8 mouse cellular contexts compared by ENCODE assay signal in genomic region chr1:167337463-167338095, GRCm38 (mm10). TPM values are rescaled to one million over a fixed set of nuclear protein-coding genes. Genes with fewer than 3 reads are reported as not detected.
DNase-seq lines count a peak whose midpoint lies in the region; ATAC-seq lines count a peak whose summit lies in the region.

No protein-coding gene starts in this region.

- DNase-seq in 3T3-L1 (ENCODE audit: low read depth, low spot score): peak; percentile 97
- peak; percentile 66 to 80 for DNase-seq in gastrocnemius, postnatal 36 days
- peak; percentile 91 for DNase-seq in kidney, postnatal 10 days
- peak; percentile 70 for DNase-seq in testis, postnatal 14 days (ENCODE audit: low spot score)

- no peak overlapping the region for H3K27ac ChIP-seq in liver, embryonic 16.5 days (ENCODE audit: low read length)

- peak; percentile 86 for ATAC-seq in activated CD4-positive, CD25-positive, alpha-beta regulatory T cell, adult 4 months
- peak; percentile 63 for ATAC-seq in common myeloid progenitor, adult 5-6 weeks (replicated peaks; ENCODE audit: low read depth, poor library complexity, severe bottlenecking)
- ATAC-seq in liver, embryonic 16.5 days (ENCODE audit: low read depth): peak; percentile 39; the same call in 1 of the 2 replicates
- ATAC-seq in neutrophil, adult 5-6 weeks (ENCODE audit: extremely low read depth, insufficient number of reproducible peaks, low FRiP score, poor library complexity, severe bottlenecking): peak; percentile 82

- intact Hi-C loops in gastrocnemius, postnatal 36 days (cut with DNase I): loop anchor here (1.0 kb wide), 1 partner anchor 118 kb away; no protein-coding TSS in a partner anchor

- peaks cover 10% of the 10 kb centered on the region for H3K4me1 ChIP-seq in liver, embryonic 16.5 days (ENCODE audit: control insufficient read depth, low read depth, low read length)

- 11% methylated on average over 12 of the region's 12 CpGs for WGBS in liver, embryonic 16.5 days (ENCODE audit: insufficient replicate concordance)

- no peak overlapping the region for H3K4me3 ChIP-seq in liver, embryonic 16.5 days (ENCODE audit: low read depth, low read length)

- H3K9me3 ChIP-seq in liver, embryonic 16.5 days (replicated peaks; ENCODE audit: control insufficient read depth, low read length): no peaks in the 10 kb centered on the region

- H3K27me3 ChIP-seq in liver, embryonic 16.5 days (ENCODE audit: control insufficient read depth, insufficient read depth, low read depth, low read length): no peaks in the 10 kb centered on the region

- H3K36me3 ChIP-seq in liver, embryonic 16.5 days (ENCODE audit: control insufficient read depth, insufficient read depth): peaks cover 2% of the 10 kb centered on the region

- no peak overlapping the region for H3K9ac ChIP-seq in liver, embryonic 16.5 days (ENCODE audit: low read depth, low read length)

- no peak overlapping the region for H3K4me2 ChIP-seq in liver, embryonic 16.5 days (ENCODE audit: low read depth, low read length)

RNA-seq across cellular contexts. Expression of gene Aldh9a1, which starts 12.2 kb away (rescaled TPM):
- polyA plus RNA-seq in activated CD4-positive, CD25-positive, alpha-beta regulatory T cell, adult 4 months (2017; shearing (Covaris generic)): 10 to 100 TPM; 44.8 to 45.7 TPM
- total RNA-seq in common myeloid progenitor, adult 5-6 weeks (2017): 41.5 and 48.7 TPM in 2 replicates
- 1 to 10 TPM; 2.6 to 4.5 TPM for total RNA-seq in gastrocnemius, postnatal 36 days (2021)
- polyA plus RNA-seq in liver, embryonic 16.5 days (2015; fragmentation: Nextera tagmentation; extraction: Ambion mirVana): 74.4 and 75.8 TPM in 2 replicates
- 14.0 and 16.1 TPM in 2 replicates for total RNA-seq in neutrophil, adult 5-6 weeks (2017)

RNA-seq across cellular contexts. Expression of gene Tmco1, which starts 29.4 kb away (rescaled TPM):
- polyA plus RNA-seq in activated CD4-positive, CD25-positive, alpha-beta regulatory T cell, adult 4 months (2017; shearing (Covaris generic)): 100 to 1,000 TPM in 1 of 2 experiments, 10 to 100 TPM in 1; 94.8 to 120 TPM
- total RNA-seq in common myeloid progenitor, adult 5-6 weeks (2017): 194 and 220 TPM in 2 replicates
- 10 to 100 TPM; 28.7 to 34.9 TPM for total RNA-seq in gastrocnemius, postnatal 36 days (2021)
- polyA plus RNA-seq in liver, embryonic 16.5 days (2015; fragmentation: Nextera tagmentation; extraction: Ambion mirVana): 57.3 and 61.3 TPM in 2 replicates
- total RNA-seq in neutrophil, adult 5-6 weeks (2017): 39.8 and 64.0 TPM in 2 replicates

RNA-seq across cellular contexts. Expression of gene Uck2, which starts 52.5 kb away (rescaled TPM):
- polyA plus RNA-seq in activated CD4-positive, CD25-positive, alpha-beta regulatory T cell, adult 4 months (2017; shearing (Covaris generic)): 10 to 100 TPM; 18.6 to 31.8 TPM
- total RNA-seq in common myeloid progenitor, adult 5-6 weeks (2017): 198 and 245 TPM in 2 replicates
- 10 to 100 TPM; 17.6 to 18.9 TPM for total RNA-seq in gastrocnemius, postnatal 36 days (2021)
- polyA plus RNA-seq in liver, embryonic 16.5 days (2015; fragmentation: Nextera tagmentation; extraction: Ambion mirVana): 28.9 and 30.8 TPM in 2 replicates
- 9.2 and 12.2 TPM in 2 replicates for total RNA-seq in neutrophil, adult 5-6 weeks (2017)

RNA-seq across cellular contexts. Expression of gene Mgst3, which starts 56.1 kb away (rescaled TPM):
- 1 to 10 TPM; 1.5 to 2.6 TPM for polyA plus RNA-seq in activated CD4-positive, CD25-positive, alpha-beta regulatory T cell, adult 4 months (2017; shearing (Covaris generic))
- total RNA-seq in common myeloid progenitor, adult 5-6 weeks (2017): 10.4 and 10.7 TPM in 2 replicates
- 100 to 1,000 TPM; 108 to 112 TPM for total RNA-seq in gastrocnemius, postnatal 36 days (2021)
- polyA plus RNA-seq in liver, embryonic 16.5 days (2015; fragmentation: Nextera tagmentation; extraction: Ambion mirVana): 316 and 338 TPM in 2 replicates
- 3.1 and 3.5 TPM in 2 replicates for total RNA-seq in neutrophil, adult 5-6 weeks (2017)

Comparison
In these comparisons a context has a peak if more than half of its experiments do, and no peak if none do; other contexts are left out.
1. RNA of gene Uck2, which starts 52.5 kb away (total RNA-seq): 198 to 245 TPM in common myeloid progenitor, adult 5-6 weeks; 17.6 to 18.9 TPM in gastrocnemius, postnatal 36 days and 9.2 to 12.2 TPM in neutrophil, adult 5-6 weeks; every median in the first group is over 10 times any median in the second.
2. Peak in every context shown above with its lines, with median percentiles within 50 percentile points of each other: DNase-seq and ATAC-seq.